Mouse (Mus musculus) liver, postnatal 0 days (tissue): ENCODE data around the gene Dock9. TPM values are rescaled to one million over a fixed set of nuclear protein-coding genes. Genes with fewer than 3 reads are reported as not detected.

Experiments
- ATAC-seq: fragments of 200-750 bp; cut with Nextera tagmentation; 2 replicates; pipeline ENCODE4 v1.8.0; 2017; ENCODE audit warnings: mild to moderate bottlenecking, moderate library complexity
- DNase-seq: peaks from one replicate; pipeline ENCODE4 v3.0.0-alpha.2; 2016
- H3K27ac ChIP-seq: fragments of 300-500 bp; sonication (generic); 2 replicates; pipeline ENCODE4 v1.5.1; 2014; ENCODE audit warnings: antibody characterized with exemption, moderate library complexity, mild to moderate bottlenecking, low read depth
- H3K27me3 ChIP-seq: fragments of 300-500 bp; sonication (generic); 2 replicates; pipeline ENCODE4 v1.6.1; 2014; ENCODE audit warnings: low read length, control low read depth, mixed read lengths; ENCODE audit not compliant: insufficient read depth
- H3K36me3 ChIP-seq: fragments of 300-500 bp; sonication (generic); replicated peaks from 2 replicates; pipeline ENCODE4 v1.6.1; 2014; ENCODE audit warnings: mild to moderate bottlenecking, control low read depth, low read length, moderate library complexity, mixed read lengths; ENCODE audit not compliant: insufficient read depth
- H3K4me1 ChIP-seq: fragments of 300-500 bp; sonication (generic); 2 replicates; pipeline ENCODE4 v1.6.1; 2014; ENCODE audit warnings: antibody characterized with exemption, mild to moderate bottlenecking, control low read depth; ENCODE audit not compliant: insufficient read depth
- H3K4me2 ChIP-seq: fragments of 300-500 bp; sonication (generic); 2 replicates; pipeline ENCODE4 v1.6.1; 2014; ENCODE audit warnings: low read depth, mild to moderate bottlenecking, low read length, moderate library complexity, mixed read lengths
- H3K4me3 ChIP-seq: fragments of 300-500 bp; sonication (generic); 2 replicates; pipeline ENCODE4 v1.5.1; 2014; ENCODE audit warnings: low read depth, low read length
- H3K9ac ChIP-seq: fragments of 300-500 bp; sonication (generic); replicated peaks from 2 replicates; pipeline ENCODE4 v1.6.1; 2014; ENCODE audit warnings: mild to moderate bottlenecking, moderate library complexity
- H3K9me3 ChIP-seq: fragments of 300-500 bp; sonication (generic); 2 replicates; pipeline ENCODE4 v1.6.1; 2016; ENCODE audit warnings: mild to moderate bottlenecking, control low read depth, low read length, mixed read lengths
- CTCF ChIP-seq: sonication (generic); IDR thresholded peaks from 2 replicates; pipeline ENCODE4 v1.5.1; 2016; ENCODE audit warnings: antibody characterized with exemption, low read depth
- EP300 ChIP-seq: IDR thresholded peaks from 2 replicates; pipeline ENCODE4 v1.6.1; 2016; ENCODE audit warnings: antibody characterized with exemption, low read depth, mild to moderate bottlenecking
- WGBS: fragments of 180-500 bp; shearing (Covaris S2); extraction: QIAGEN DNeasy Blood & Tissue Kit; methylation state at CpG from one replicate; pipeline ENCODE4 v1.1.7; 2014; ENCODE audit not compliant: insufficient replicate concordance; 5-methylcytosine and 5-hydroxymethylcytosine counted together
- polyA plus RNA-seq: library from polyadenylated mRNA; unstranded; fragments of >200 nt; fragmentation: Nextera tagmentation; extraction: Ambion mirVana; gene quantifications from 2 replicates; pipeline ENCODE4 v1.2.1, GENCODE M21; 2015

Gene Dock9
- polyA plus RNA-seq, 1 experiment from 2014 or later: 1.4 TPM

DNA sequence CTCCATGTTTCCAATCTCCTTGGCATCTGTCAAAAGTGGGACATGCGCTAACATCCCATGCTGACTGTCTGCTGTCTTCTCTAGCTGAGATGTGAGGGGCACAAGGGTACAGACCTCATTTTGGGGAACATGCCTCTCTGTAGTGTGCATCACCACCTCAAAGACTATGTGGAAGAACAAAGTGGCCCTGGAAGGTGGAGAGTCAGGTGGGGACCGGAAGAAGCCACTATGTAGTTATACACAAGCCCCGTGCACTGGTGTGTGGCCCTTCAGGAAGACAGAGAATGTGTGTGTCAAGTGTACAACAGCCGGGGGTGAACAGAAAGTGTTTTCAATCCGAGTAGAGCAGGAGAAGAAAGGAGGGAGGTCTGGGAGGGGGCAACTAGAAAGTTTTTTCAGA lies 245.1 kb downstream of the Dock9 start:
- DNase-seq (no peak), ATAC-seq (no peak)
- H3K4me3 ChIP-seq: no peak overlapping the region
- H3K27me3 ChIP-seq: no peaks in the 10 kb centered on the region
- 64% methylated on average over 5 of the region's 5 CpGs for WGBS
- TF ChIP-seq EP300 (no peak), CTCF (no peak)
- no peak overlapping the region for H3K9ac ChIP-seq
- H3K9me3 ChIP-seq: no peaks in the 10 kb centered on the region
- H3K4me2 ChIP-seq: no peak overlapping the region
- H3K4me1 ChIP-seq: no peaks in the 10 kb centered on the region
- no peak overlapping the region for H3K27ac ChIP-seq
- 0 out of 2 replicates have a peak, but pooled peaks cover 4% of the 10 kb centered on the region for H3K36me3 ChIP-seq

DNA sequence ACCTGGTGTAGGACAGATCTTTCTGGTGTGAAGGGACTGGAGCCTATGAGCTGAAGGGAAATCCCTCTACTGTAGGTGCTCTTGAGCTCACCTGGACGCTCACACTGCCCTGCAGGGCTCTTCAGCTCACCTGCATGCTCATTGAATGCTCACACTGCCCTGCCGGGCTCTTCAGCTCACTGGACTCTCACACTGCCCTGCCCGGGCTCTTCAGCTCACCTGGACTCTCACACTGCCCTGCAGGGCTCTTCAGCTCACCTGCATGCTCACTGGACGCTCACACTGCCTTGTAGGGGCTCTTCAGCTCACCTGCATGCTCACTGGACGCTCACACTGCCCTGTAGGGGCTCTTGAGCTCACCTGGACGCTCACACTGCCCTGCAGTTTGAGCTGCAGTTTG lies 247.8 kb downstream of the Dock9 start:
- no peak for TF ChIP-seq EP300
- TF ChIP-seq CTCF: no peak
- Histone ChIP-seq H3K27ac (no peak overlapping the region), H3K4me3 (no peak overlapping the region), H3K36me3 (0 out of 2 replicates have a peak, but pooled peaks cover 3% of the 10 kb centered on the region), H3K9ac (no peak overlapping the region), H3K9me3 (no peaks in the 10 kb centered on the region), H3K4me2 (no peak overlapping the region), H3K4me1 (peaks cover 6% of the 10 kb centered on the region; the same call in 1 of the 2 replicates), H3K27me3 (no peaks in the 10 kb centered on the region)
- no peak for ATAC-seq
- 64% methylated on average over 6 of the region's 6 CpGs for WGBS
- no peak for DNase-seq

DNA sequence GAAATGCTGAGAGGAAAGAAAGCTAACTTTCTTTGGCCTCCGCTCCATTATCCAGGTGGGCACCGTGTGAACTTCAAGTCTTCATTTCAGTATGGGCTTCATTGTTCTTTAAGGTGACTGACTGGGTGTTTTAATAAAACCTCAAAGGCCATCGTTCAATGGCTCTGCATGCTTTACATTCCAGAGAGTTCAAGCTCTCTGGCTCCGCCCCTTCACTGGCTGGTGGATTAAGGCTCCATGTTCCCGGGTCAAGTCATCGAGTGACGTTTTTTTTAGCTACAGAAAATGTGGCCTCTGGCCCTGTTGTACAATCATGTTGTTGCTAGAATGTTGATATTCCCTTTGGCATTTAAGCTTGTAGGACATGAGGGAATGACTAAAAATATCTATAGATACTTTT lies 249.9 kb downstream of the Dock9 start:
- Histone ChIP-seq H3K9ac (no peak overlapping the region), H3K27ac (no peak overlapping the region), H3K27me3 (no peaks in the 10 kb centered on the region), H3K4me1 (peaks cover 6% of the 10 kb centered on the region; the same call in 1 of the 2 replicates), H3K4me2 (no peak overlapping the region), H3K36me3 (no peaks in the 10 kb centered on the region; the same call in 1 of the 2 replicates), H3K9me3 (no peaks in the 10 kb centered on the region), H3K4me3 (no peak overlapping the region)
- TF ChIP-seq CTCF (no peak), EP300 (no peak)
- 61% methylated on average over 7 of the region's 7 CpGs for WGBS
- ATAC-seq (no peak), DNase-seq (no peak)

DNA sequence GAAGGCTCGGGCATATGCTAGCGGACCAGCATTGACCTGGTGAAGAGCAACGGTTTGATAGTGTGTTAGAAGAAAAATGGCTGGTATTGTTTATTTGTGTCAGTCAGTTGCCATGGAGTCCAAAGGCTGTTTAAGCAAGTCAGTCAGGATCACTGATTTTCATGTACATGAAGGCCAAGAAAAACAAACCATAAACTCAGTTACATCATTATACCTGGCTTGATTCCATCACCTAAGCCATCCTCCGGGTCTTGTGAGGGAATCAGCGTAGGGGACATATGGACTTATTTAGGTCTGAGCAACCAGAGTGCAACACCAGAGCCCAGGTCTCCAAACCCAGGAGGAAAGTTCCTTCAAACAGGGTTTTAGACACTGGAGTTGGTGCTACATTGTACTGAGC lies 251.0 kb downstream of the Dock9 start:
- H3K27ac ChIP-seq: no peak overlapping the region
- no peak overlapping the region for H3K9ac ChIP-seq
- DNase-seq: no peak
- H3K4me1 ChIP-seq: peaks cover 6% of the 10 kb centered on the region; the same call in 1 of the 2 replicates
- TF ChIP-seq EP300 (no peak), CTCF (no peak)
- WGBS: 67% methylated on average over 5 of the region's 5 CpGs
- H3K9me3 ChIP-seq: no peaks in the 10 kb centered on the region
- H3K36me3 ChIP-seq: no peaks in the 10 kb centered on the region; the same call in 1 of the 2 replicates
- no peak overlapping the region for H3K4me3 ChIP-seq
- ATAC-seq: peak; percentile 76
- no peaks in the 10 kb centered on the region for H3K27me3 ChIP-seq
- no peak overlapping the region for H3K4me2 ChIP-seq

DNA sequence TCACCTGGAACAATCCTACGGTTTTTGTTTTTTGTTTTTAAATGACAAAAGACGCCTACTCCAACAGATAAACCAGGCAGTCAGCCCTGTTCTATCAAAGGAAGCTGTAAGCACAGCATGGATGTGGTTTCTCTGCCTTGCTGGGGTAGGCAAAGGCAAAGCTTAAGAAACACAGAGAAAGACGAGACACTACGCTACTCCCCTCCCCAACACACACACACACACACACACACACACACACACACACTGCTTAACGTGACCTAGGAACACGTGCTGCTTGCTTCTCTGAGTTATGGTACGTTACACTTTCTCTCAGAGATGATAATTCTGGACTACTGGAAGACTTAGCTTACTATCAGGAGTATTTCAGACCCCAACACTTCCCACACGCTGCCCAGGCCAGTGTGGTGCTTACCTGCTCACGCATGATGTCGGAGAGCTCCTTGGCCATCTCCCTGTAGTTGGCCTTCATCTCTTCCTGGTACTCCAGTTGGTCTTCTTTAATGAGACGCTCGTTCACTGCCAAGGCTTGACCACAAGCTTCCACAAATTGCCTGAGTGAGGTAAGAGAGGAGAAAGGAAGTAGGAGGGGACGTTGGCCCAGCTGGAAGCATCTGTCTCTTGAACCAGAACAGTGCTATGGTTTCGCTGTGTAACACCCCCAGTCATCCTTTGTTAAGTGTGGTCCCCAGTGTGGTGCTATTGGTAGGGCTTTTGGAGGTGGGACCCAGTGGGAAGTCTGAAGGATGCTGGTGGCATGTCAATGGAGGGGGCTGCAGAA lies 251.9 kb downstream of the Dock9 start:
- WGBS: 68% methylated on average over 14 of the region's 14 CpGs
- H3K36me3 ChIP-seq: no peaks in the 10 kb centered on the region; the same call in 1 of the 2 replicates
- DNase-seq (no peak), ATAC-seq (no peak)
- H3K4me3 ChIP-seq: no peak overlapping the region
- no peak overlapping the region for H3K9ac ChIP-seq
- H3K4me2 ChIP-seq: no peak overlapping the region
- H3K4me1 ChIP-seq: peaks cover 6% of the 10 kb centered on the region; the same call in 1 of the 2 replicates
- H3K27me3 ChIP-seq: no peaks in the 10 kb centered on the region
- TF ChIP-seq EP300 (no peak), CTCF (no peak)
- H3K27ac ChIP-seq: no peak overlapping the region
- no peaks in the 10 kb centered on the region for H3K9me3 ChIP-seq

DNA sequence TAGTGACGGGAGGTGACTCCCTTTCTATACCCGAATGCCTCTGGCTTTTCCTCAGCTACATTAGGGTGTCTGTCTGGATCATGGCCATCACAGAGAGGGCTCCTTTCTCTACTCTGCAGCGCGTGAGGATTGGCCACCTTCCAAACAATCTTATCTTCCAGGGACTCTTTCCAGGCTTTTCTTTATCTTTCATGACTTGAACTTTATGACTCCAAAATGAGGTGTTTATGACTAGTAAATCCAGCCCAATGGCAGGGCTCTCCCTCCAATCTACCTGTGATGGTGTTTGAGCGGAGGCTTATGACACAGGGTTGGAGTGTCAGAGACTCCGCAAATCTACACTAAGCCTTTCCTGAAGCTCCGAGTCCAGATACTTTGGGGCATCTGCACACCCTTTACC lies 256.4 kb downstream of the Dock9 start:
- H3K4me3 ChIP-seq: no peak overlapping the region
- H3K36me3 ChIP-seq: no peaks in the 10 kb centered on the region; the same call in 1 of the 2 replicates
- peaks cover 3% of the 10 kb centered on the region; the same call in 1 of the 2 replicates for H3K4me1 ChIP-seq
- no peaks in the 10 kb centered on the region for H3K27me3 ChIP-seq
- no peak overlapping the region for H3K27ac ChIP-seq
- H3K4me2 ChIP-seq: no peak overlapping the region
- DNase-seq: no peak
- 77% methylated on average over 7 of the region's 7 CpGs for WGBS
- H3K9me3 ChIP-seq: no peaks in the 10 kb centered on the region
- H3K9ac ChIP-seq: no peak overlapping the region
- ATAC-seq: no peak
- TF ChIP-seq CTCF: no peak
- TF ChIP-seq EP300: no peak
